Mouse (Mus musculus) inflammation-experienced regulatory T-cells, adult 16 weeks (primary cell): Measurements from ENCODE around the gene Ndufa11. TPM values are rescaled to one million over a fixed set of nuclear protein-coding genes. Genes with fewer than 3 reads are reported as not detected.

Experiments
- polyA plus RNA-seq: library from polyadenylated mRNA; unstranded; fragments of 100-300 nt; shearing (Covaris generic); gene quantifications from one replicate; pipeline ENCODE4 v1.2.1, GENCODE M21; 2017

The Ndufa11 gene
- 257 TPM for polyA plus RNA-seq

GRCm38 (mm10) chr17:56717363-56718058, at the start of gene Ndufa11, which contains the start of gene Vmac:
Gene Ndufa11 (plus strand): TSS chr17:56717767.
Gene Vmac (minus strand): TSS chr17:56718022.

GRCm38 (mm10) chr17:56672941-56673646, 44.5 kb upstream of the Ndufa11 start, which contains the start of gene Ranbp3:
Gene Ranbp3 (plus strand): TSS chr17:56673294.

DNA sequence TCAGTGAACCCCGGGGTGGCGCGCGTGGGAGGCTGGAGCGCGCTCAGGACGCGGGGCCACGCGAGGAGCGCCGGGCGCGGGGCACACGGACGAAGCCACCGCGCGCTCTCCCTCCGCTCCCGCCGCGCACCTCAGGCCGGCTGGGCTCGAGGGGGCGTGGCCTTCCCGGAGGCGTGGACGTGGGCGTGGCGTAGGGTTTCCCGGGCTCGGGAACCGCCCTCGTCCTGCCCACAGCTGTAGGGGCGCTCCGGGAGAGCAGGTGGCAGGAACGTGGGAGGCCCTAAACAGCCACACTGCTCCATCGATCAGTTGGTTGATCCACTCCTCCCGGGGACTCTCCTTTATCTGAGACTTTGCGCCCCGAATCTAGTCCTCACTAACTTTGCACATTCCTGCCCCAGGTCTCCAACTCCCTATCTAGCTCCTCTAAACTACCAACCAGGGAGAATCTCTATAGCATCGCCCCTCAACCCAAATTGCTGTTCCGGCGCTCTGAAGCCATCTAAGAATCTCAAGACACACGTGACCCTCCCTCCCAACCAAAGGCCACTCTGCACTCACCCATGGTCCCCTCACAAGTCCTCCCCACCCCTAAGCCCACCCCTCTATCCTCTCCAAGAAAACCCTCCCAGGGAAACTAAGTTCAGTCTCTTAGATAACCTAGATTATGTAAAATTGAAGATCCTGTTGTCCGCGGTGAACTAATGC, 40.0 kb downstream of the Ndufa11 start, which contains the start of gene Nrtn:
TSS of gene Nrtn (minus strand) at position 115 of the 708 bp plus-strand sequence.

DNA sequence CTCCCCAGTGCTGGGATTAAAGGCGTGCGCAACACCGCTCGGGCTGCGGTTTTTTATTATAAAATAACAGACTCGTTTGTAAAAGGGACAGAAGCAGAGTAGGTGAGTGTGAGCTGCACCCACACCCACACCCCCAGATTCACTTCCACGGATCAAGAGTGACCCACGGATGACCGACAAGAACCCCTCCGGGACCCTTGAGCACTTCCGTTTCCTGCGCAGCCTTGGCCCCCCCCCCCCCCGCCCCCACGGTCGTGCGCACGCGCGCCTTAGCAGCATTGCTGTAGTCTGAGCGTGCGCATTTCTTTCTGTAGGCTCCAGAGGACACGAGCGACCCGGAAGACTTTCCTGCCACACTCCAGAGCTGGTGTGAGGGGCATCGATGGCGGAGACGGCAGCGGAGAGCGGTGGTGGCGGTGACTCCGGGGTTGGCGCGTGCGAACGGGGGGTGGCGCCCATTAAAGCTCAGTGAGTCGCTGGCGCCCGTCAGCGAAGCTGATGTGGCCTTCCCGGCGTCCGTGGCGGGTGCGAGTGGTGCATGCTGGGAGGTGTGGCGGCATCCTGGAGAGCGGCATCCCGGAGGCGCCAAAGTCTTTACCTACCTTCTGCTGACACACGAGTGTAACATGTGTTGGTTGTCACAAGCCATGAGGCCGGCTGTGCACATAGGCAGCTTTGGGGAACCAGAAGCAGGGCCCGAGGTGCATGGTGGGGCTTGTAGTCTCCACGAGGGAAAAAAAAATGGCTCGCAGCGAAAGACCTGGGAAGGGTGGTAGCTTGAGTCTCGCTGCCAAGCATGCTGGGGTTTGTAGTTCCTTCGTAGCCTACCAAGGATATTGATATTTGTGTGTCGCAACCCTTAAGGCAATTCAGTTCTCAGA, 47.1 kb downstream of the Ndufa11 start, which contains the start of gene Dus3l:
TSS of gene Dus3l (plus strand) at position 284 of the 881 bp plus-strand sequence.

DNA sequence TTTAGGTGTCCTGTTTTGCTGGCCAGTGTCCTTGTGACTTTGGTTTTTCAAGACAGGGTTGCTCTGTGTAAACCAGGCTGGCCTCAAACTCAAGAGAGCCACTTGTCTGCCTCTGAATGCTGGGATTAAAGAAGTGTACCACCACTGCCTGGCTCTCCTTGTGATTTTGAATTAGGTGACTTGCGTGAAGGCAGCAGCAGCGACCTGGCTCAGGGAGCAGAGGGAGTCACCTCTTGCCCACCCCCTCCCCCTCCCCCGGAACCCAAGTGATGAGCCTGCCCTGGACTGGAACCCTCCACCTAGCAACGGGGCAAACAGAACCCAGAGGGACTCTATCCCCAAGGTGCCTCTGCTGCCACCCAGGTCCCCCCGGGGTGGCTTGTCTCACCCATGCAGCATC, 52.4 kb downstream of the Ndufa11 start, which contains the start of gene Prr22:
TSS of gene Prr22 (plus strand) at position 301 of the 400 bp plus-strand sequence.

Other genes with a start within 250 kb of the Ndufa11 start
- gene Ptprs, start 241.3 kb upstream of the Ndufa11 start, polyA plus RNA-seq: 11.2 TPM
- not detected for gene Znrf4, start 205.3 kb upstream of the Ndufa11 start, polyA plus RNA-seq
- 1.00 TPM for gene Gm20219, start 163.4 kb upstream of the Ndufa11 start, polyA plus RNA-seq
- gene Safb2, start 133.2 kb upstream of the Ndufa11 start, polyA plus RNA-seq: 197 TPM
- 192 TPM for gene Safb, start 132.9 kb upstream of the Ndufa11 start, polyA plus RNA-seq
- gene 2410015M20Rik, start 108.0 kb upstream of the Ndufa11 start, polyA plus RNA-seq: 221 TPM
- 1,818 TPM for gene Rpl36, start 104.4 kb upstream of the Ndufa11 start, polyA plus RNA-seq
- gene Lonp1, start 90.9 kb upstream of the Ndufa11 start, polyA plus RNA-seq: 12.7 TPM
- gene Catsperd, start 89.6 kb upstream of the Ndufa11 start, polyA plus RNA-seq: 2.7 TPM
- gene Ranbp3, start 44.5 kb upstream of the Ndufa11 start, polyA plus RNA-seq: 115 TPM
- gene Vmac, start 255 bp downstream of the Ndufa11 start, polyA plus RNA-seq: 8.2 TPM
- gene Nrtn, start 39.8 kb downstream of the Ndufa11 start, polyA plus RNA-seq: not detected
- 64.7 TPM for gene Dus3l, start 47.0 kb downstream of the Ndufa11 start, polyA plus RNA-seq
- gene Prr22, start 52.5 kb downstream of the Ndufa11 start, polyA plus RNA-seq: 2.4 TPM
- gene Rfx2, start 113.2 kb downstream of the Ndufa11 start, polyA plus RNA-seq: 1.4 TPM
- not detected for gene Acsbg2, start 156.7 kb downstream of the Ndufa11 start, polyA plus RNA-seq
- gene 1700061G19Rik, start 157.7 kb downstream of the Ndufa11 start, polyA plus RNA-seq: 0.11 TPM
- 4.8 TPM for gene Mllt1, start 217.6 kb downstream of the Ndufa11 start, polyA plus RNA-seq